Mouse (Mus musculus) stomach, embryonic 14.5 days (tissue): ENCODE measurements around the gene Ccdc120. TPM values are rescaled to one million over a fixed set of nuclear protein-coding genes. Genes with fewer than 3 reads are reported as not detected.
"Not testable (repeated sequence)": the region's sequence is repeated elsewhere in the genome, so short reads cannot be mapped to it uniquely, and the experiment has no call there.

ENCODE experiments used
- ATAC-seq: fragments of 200-750 bp; cut with Nextera tagmentation; 2 replicates; pipeline ENCODE4 v1.8.0; 2017; ENCODE audit warnings: low read depth, moderate TSS enrichment; ENCODE audit not compliant: insufficient number of reproducible peaks, insufficient read depth, low FRiP score
- H3K27ac ChIP-seq: fragments of 300-500 bp; sonication (generic); 2 replicates; pipeline ENCODE4 v1.5.1; 2014; ENCODE audit warnings: mild to moderate bottlenecking, low read length, moderate library complexity, mixed read lengths
- H3K27me3 ChIP-seq: fragments of 300-500 bp; sonication (generic); 2 replicates; pipeline ENCODE4 v1.6.1; 2014; ENCODE audit warnings: low read length, control low read depth, mixed read lengths; ENCODE audit not compliant: control insufficient read depth, insufficient read depth
- H3K36me3 ChIP-seq: fragments of 300-500 bp; sonication (generic); 2 replicates; pipeline ENCODE4 v1.6.1; 2014; ENCODE audit warnings: mild to moderate bottlenecking, control low read depth, low read length, moderate library complexity, mixed read lengths; ENCODE audit not compliant: control insufficient read depth, insufficient read depth
- H3K4me1 ChIP-seq: fragments of 300-500 bp; sonication (generic); 2 replicates; pipeline ENCODE4 v1.6.1; 2014; ENCODE audit warnings: low read length, control low read depth, mixed read lengths; ENCODE audit not compliant: control insufficient read depth, insufficient read depth
- H3K4me2 ChIP-seq: fragments of 300-500 bp; sonication (generic); replicated peaks from 2 replicates; pipeline ENCODE4 v1.6.1; 2014; ENCODE audit warnings: low read depth, low read length, control low read depth
- H3K4me3 ChIP-seq: fragments of 300-500 bp; sonication (generic); 2 replicates; pipeline ENCODE4 v1.5.1; 2014; ENCODE audit warnings: low read depth, low read length, control low read depth
- H3K9ac ChIP-seq: fragments of 300-500 bp; sonication (generic); replicated peaks from 2 replicates; pipeline ENCODE4 v1.6.1; 2014; ENCODE audit warnings: low read depth, mild to moderate bottlenecking, control low read depth, low read length, moderate library complexity, mixed read lengths
- H3K9me3 ChIP-seq: fragments of 300-500 bp; sonication (generic); 2 replicates; pipeline ENCODE4 v1.6.1; 2016; ENCODE audit warnings: low read depth, low read length, control low read depth; ENCODE audit not compliant: control insufficient read depth
- WGBS: fragments of 180-500 bp; shearing (Covaris S2); extraction: QIAGEN DNeasy Blood & Tissue Kit; methylation state at CpG from one replicate; pipeline ENCODE4 v1.1.7; 2014; 5-methylcytosine and 5-hydroxymethylcytosine counted together
- polyA plus RNA-seq: library from polyadenylated mRNA; unstranded; fragments of >200 nt; fragmentation: Nextera tagmentation; extraction: Ambion mirVana; gene quantifications from 2 replicates; pipeline ENCODE4 v1.2.1, GENCODE M21; 2014

Gene Ccdc120
- polyA plus RNA-seq, 1 experiment from 2014 or later, result 18.5 TPM

- H3K27ac ChIP-seq, result no peak overlapping the region
- ATAC-seq, result no peak
Observed at GRCm38 (mm10) chrX:7764657-7765280, 14.1 kb upstream of the Ccdc120 start.

GRCm38 (mm10) chrX:7763631-7764393 lies 13.1 kb upstream of the Ccdc120 start:
- H3K4me3 ChIP-seq, result peak overlapping the region; percentile 57
- peak overlapping the region; percentile 63; the same call in 1 of the 2 replicates for H3K9ac ChIP-seq
- no peak for ATAC-seq
- peaks cover 4% of the 10 kb centered on the region; the same call in 1 of the 2 replicates for H3K36me3 ChIP-seq
- no peaks in the 10 kb centered on the region for H3K9me3 ChIP-seq
- WGBS, result 18% methylated on average over 22 of the region's 22 CpGs
- peak overlapping the region; percentile 39; the same call in 1 of the 2 replicates for H3K27ac ChIP-seq
- no peaks in the 10 kb centered on the region for H3K4me1 ChIP-seq
- H3K27me3 ChIP-seq, result no peaks in the 10 kb centered on the region
- peak overlapping the region; percentile 57 for H3K4me2 ChIP-seq

More at GRCm38 (mm10) chrX:7764657-7765280, 14.1 kb upstream of the Ccdc120 start:
- WGBS, result 24% methylated on average over 9 of the region's 9 CpGs
- peak overlapping the region; percentile 57 for H3K4me2 ChIP-seq
- H3K4me3 ChIP-seq, result peak overlapping the region; percentile 57
- no peaks in the 10 kb centered on the region for H3K27me3 ChIP-seq
- peaks cover 4% of the 10 kb centered on the region; the same call in 1 of the 2 replicates for H3K36me3 ChIP-seq
- H3K9me3 ChIP-seq, result no peaks in the 10 kb centered on the region
- no peak overlapping the region for H3K9ac ChIP-seq
- no peaks in the 10 kb centered on the region for H3K4me1 ChIP-seq

- no peaks in the 10 kb centered on the region for H3K4me1 ChIP-seq
- H3K4me2 ChIP-seq, result peak overlapping the region; percentile 57
- H3K9ac ChIP-seq, result peak overlapping the region; percentile 63
- no peaks in the 10 kb centered on the region for H3K27me3 ChIP-seq
- peaks cover 4% of the 10 kb centered on the region; the same call in 1 of the 2 replicates for H3K36me3 ChIP-seq
- ATAC-seq, result 0 out of 2 replicates have a peak, but pooled peaks have one; percentile 1
- 19% methylated on average over 21 of the region's 21 CpGs for WGBS
- H3K9me3 ChIP-seq, result no peaks in the 10 kb centered on the region
- H3K4me3 ChIP-seq, result peak overlapping the region; percentile 57
- H3K27ac ChIP-seq, result peak overlapping the region; percentile 39; the same call in 1 of the 2 replicates
Observed at GRCm38 (mm10) chrX:7762921-7763197, 12.2 kb upstream of the Ccdc120 start.

- no peaks in the 10 kb centered on the region for H3K27me3 ChIP-seq
- 15% methylated on average over 38 of the region's 38 CpGs for WGBS
- peak within 1 kb of the TSS; percentile 63 for H3K9ac ChIP-seq
- peak; percentile 97 for ATAC-seq
- H3K27ac ChIP-seq, result peak within 1 kb of the TSS; percentile 39; the same call in 1 of the 2 replicates
- peaks cover 4% of the 10 kb centered on the region; the same call in 1 of the 2 replicates for H3K36me3 ChIP-seq
- H3K4me2 ChIP-seq, result peak within 1 kb of the TSS; percentile 57
- no peaks in the 10 kb centered on the region for H3K4me1 ChIP-seq
- peak within 1 kb of the TSS; percentile 57 for H3K4me3 ChIP-seq
- no peaks in the 10 kb centered on the region for H3K9me3 ChIP-seq
Observed at GRCm38 (mm10) chrX:7762137-7762920, 11.6 kb upstream of the Ccdc120 start, which contains the start of gene Tfe3. Gene Tfe3, plus strand, starts transcription at chrX:7762560.

- H3K9ac ChIP-seq, H3K4me1 ChIP-seq, H3K27ac ChIP-seq, H3K9me3 ChIP-seq, H3K27me3 ChIP-seq, H3K36me3 ChIP-seq, H3K4me2 ChIP-seq, H3K4me3 ChIP-seq, ATAC-seq: not testable (repeated sequence)
- 19% methylated on average over 3 of the region's 3 CpGs for WGBS
Observed at GRCm38 (mm10) chrX:7753627-7754026, 2.9 kb upstream of the Ccdc120 start.

GRCm38 (mm10) chrX:7745429-7745828 lies 5.3 kb downstream of the Ccdc120 start:
- no peak overlapping the region for H3K4me3 ChIP-seq
- H3K27ac ChIP-seq, result no peak overlapping the region
- ATAC-seq, result no peak
- H3K4me1 ChIP-seq, result no peaks in the 10 kb centered on the region
- no peak overlapping the region for H3K9ac ChIP-seq
- no peaks in the 10 kb centered on the region for H3K27me3 ChIP-seq
- no peaks in the 10 kb centered on the region for H3K9me3 ChIP-seq
- WGBS, result 86% methylated on average over 8 of the region's 8 CpGs
- no peaks in the 10 kb centered on the region for H3K36me3 ChIP-seq
- H3K4me2 ChIP-seq, result no peak overlapping the region

- no peak overlapping the region for H3K4me3 ChIP-seq
- H3K27me3 ChIP-seq, result no peaks in the 10 kb centered on the region
- no peak overlapping the region for H3K27ac ChIP-seq
- no peak for ATAC-seq
- 29% methylated on average over 1 of the region's 1 CpGs for WGBS
- no peaks in the 10 kb centered on the region for H3K9me3 ChIP-seq
- H3K4me1 ChIP-seq, result no peaks in the 10 kb centered on the region
- H3K4me2 ChIP-seq, result no peak overlapping the region
- H3K9ac ChIP-seq, result no peak overlapping the region
- H3K36me3 ChIP-seq, result no peaks in the 10 kb centered on the region
Observed at GRCm38 (mm10) chrX:7744940-7745339, 5.8 kb downstream of the Ccdc120 start.

- Histone ChIP-seq H3K4me3 (no peak overlapping the region), H3K9ac (no peak overlapping the region), H3K36me3 (no peaks in the 10 kb centered on the region), H3K27me3 (no peaks in the 10 kb centered on the region), H3K4me2 (no peak overlapping the region), H3K9me3 (no peaks in the 10 kb centered on the region), H3K4me1 (no peaks in the 10 kb centered on the region), H3K27ac (no peak overlapping the region)
- no peak for ATAC-seq
- WGBS, result 51% methylated on average over 5 of the region's 5 CpGs
Observed at GRCm38 (mm10) chrX:7743470-7743869, 7.2 kb downstream of the Ccdc120 start.
